8 mouse cellular contexts compared by ENCODE assay signal in genomic region chr1:89941701-89942381, GRCm38 (mm10). TPM values are rescaled to one million over a fixed set of nuclear protein-coding genes. Genes with fewer than 3 reads are reported as not detected.
DNase-seq lines count a peak whose midpoint lies in the region; ATAC-seq and TF ChIP-seq lines count a peak whose summit lies in the region.

No protein-coding gene starts in this region.

- no peaks in the 10 kb centered on the region for H3K9me3 ChIP-seq in lung, embryonic 15.5 days
- H3K9me3 ChIP-seq in limb, embryonic 11.5 days (ENCODE audit: control insufficient read depth, low read length), result no peaks in the 10 kb centered on the region
- H3K9me3 ChIP-seq in stomach, embryonic 15.5 days, result no peaks in the 10 kb centered on the region

- peaks cover 93% of the 10 kb centered on the region for H3K27me3 ChIP-seq in lung, embryonic 15.5 days
- peaks cover 56% of the 10 kb centered on the region for H3K27me3 ChIP-seq in limb, embryonic 11.5 days (ENCODE audit: control insufficient read depth, insufficient read depth, low read length)
- H3K27me3 ChIP-seq in stomach, embryonic 15.5 days (replicated peaks), result peaks cover 75% of the 10 kb centered on the region

- H3K27ac ChIP-seq in lung, embryonic 15.5 days, result no peak overlapping the region
- no peak overlapping the region for H3K27ac ChIP-seq in embryonic fibroblast, embryonic 13.5 days (ENCODE audit: insufficient read depth, low read length)
- H3K27ac ChIP-seq in limb, embryonic 11.5 days (replicated peaks; ENCODE audit: low read depth, low read length), result no peak overlapping the region
- H3K27ac ChIP-seq in stomach, embryonic 15.5 days, result no peak overlapping the region

- WGBS in lung, embryonic 15.5 days, result under 1% methylated on average over 40 of the region's 40 CpGs
- WGBS in limb, embryonic 11.5 days, result under 1% methylated on average over 40 of the region's 40 CpGs
- under 1% methylated on average over 40 of the region's 40 CpGs for WGBS in stomach, embryonic 15.5 days

- no peak overlapping the region for H3K9ac ChIP-seq in lung, embryonic 15.5 days
- H3K9ac ChIP-seq in limb, embryonic 11.5 days (ENCODE audit: low read length), result peak overlapping the region; percentile 45; the same call in 1 of the 2 replicates
- H3K9ac ChIP-seq in stomach, embryonic 15.5 days, result no peak overlapping the region

- H3K4me2 ChIP-seq in lung, embryonic 15.5 days, result peak overlapping the region; percentile 43
- H3K4me2 ChIP-seq in limb, embryonic 11.5 days (ENCODE audit: low read depth, severe bottlenecking), result peak overlapping the region; percentile 53
- H3K4me2 ChIP-seq in stomach, embryonic 15.5 days, result peak overlapping the region; percentile 45

- no peak for ATAC-seq in lung, embryonic 15.5 days (ENCODE audit: borderline replicate concordance, extremely low read depth, low FRiP score, low TSS enrichment)
- ATAC-seq in limb, embryonic 11.5 days (ENCODE audit: insufficient number of reproducible peaks, low FRiP score, low TSS enrichment, low read depth), result no peak
- no peak for ATAC-seq in stomach, embryonic 15.5 days (ENCODE audit: insufficient read depth, low FRiP score, low read depth)

- DNase-seq in lung, postnatal 4 days, result no peak
- DNase-seq in limb, embryonic 11.5 days (ENCODE audit: low spot score), result peak; percentile 60
- no peak for DNase-seq in thymus, postnatal 14 days
- DNase-seq in gastrocnemius, postnatal 4 days (ENCODE audit: low spot score in 2 of 2), result no peak
- DNase-seq in natural killer cell, adult 2 months (ENCODE audit: low spot score in 2 of 2), result no peak

- H3K4me1 ChIP-seq in lung, embryonic 15.5 days, result peaks cover 16% of the 10 kb centered on the region
- H3K4me1 ChIP-seq in embryonic fibroblast, embryonic 13.5 days (ENCODE audit: control insufficient read depth, insufficient read depth, low read length), result 0 out of 2 replicates have a peak, but pooled peaks cover 3% of the 10 kb centered on the region
- peaks cover 14% of the 10 kb centered on the region for H3K4me1 ChIP-seq in limb, embryonic 11.5 days (ENCODE audit: control insufficient read depth, insufficient read depth, low read length)
- peaks cover 12% of the 10 kb centered on the region; the same call in 1 of the 2 replicates for H3K4me1 ChIP-seq in stomach, embryonic 15.5 days

- TF ChIP-seq CTCF in embryonic fibroblast, embryonic 13.5 days (IDR thresholded peaks at IDR 0.05; ENCODE audit: borderline replicate concordance, insufficient read depth, low read length), result no peak

- no peaks in the 10 kb centered on the region for H3K36me3 ChIP-seq in lung, embryonic 15.5 days
- H3K36me3 ChIP-seq in limb, embryonic 11.5 days (ENCODE audit: control insufficient read depth, insufficient read depth, low read length), result no peaks in the 10 kb centered on the region
- H3K36me3 ChIP-seq in stomach, embryonic 15.5 days, result no peaks in the 10 kb centered on the region

- TF ChIP-seq POLR2A in embryonic fibroblast, embryonic 13.5 days (IDR thresholded peaks at IDR 0.05; ENCODE audit: low read depth, low read length), result no peak

- H3K4me3 ChIP-seq in lung, embryonic 15.5 days, result peak overlapping the region; percentile 14
- H3K4me3 ChIP-seq in embryonic fibroblast, embryonic 13.5 days (ENCODE audit: insufficient read depth, low read length), result peak overlapping the region; percentile 20
- peak overlapping the region; percentile 28 for H3K4me3 ChIP-seq in limb, embryonic 11.5 days (ENCODE audit: low read depth, low read length)
- peak overlapping the region; percentile 21; the same call in 1 of the 2 replicates for H3K4me3 ChIP-seq in stomach, embryonic 15.5 days (replicated peaks)

RNA-seq across cellular contexts. Expression of gene Gbx2, which starts 10.9 kb away (rescaled TPM):
- polyA plus RNA-seq in lung, embryonic 15.5 days (2015; fragmentation: Nextera tagmentation; extraction: Ambion mirVana), result 0.16 TPM in 1 of 2 replicates, not detected in the other
- not detected in 2 replicates for polyA plus RNA-seq in embryonic fibroblast, embryonic 13.5 days (2011; ENCODE audit: insufficient read length, low read depth, missing spikeins)
- polyA plus RNA-seq in limb, embryonic 11.5 days (2014; fragmentation: Nextera tagmentation; extraction: Ambion mirVana), result 1.3 and 1.6 TPM in 2 replicates
- polyA plus RNA-seq in stomach, embryonic 15.5 days (2015; fragmentation: Nextera tagmentation; extraction: Ambion mirVana), result 0.28 and 0.31 TPM in 2 replicates
- not detected for total RNA-seq in gastrocnemius, postnatal 4 days (2021)
